Mouse (Mus musculus) bone marrow macrophage, adult 2 months (primary cell): ENCODE data around the gene Tmtc4.

Experiments used
- CTCF ChIP-seq: IDR thresholded peaks from 2 replicates; pipeline ENCODE4 v1.5.1; 2012; ENCODE audit warnings: low read depth, mild to moderate bottlenecking, low read length, moderate library complexity
- POLR2A ChIP-seq: IDR thresholded peaks from 2 replicates; pipeline ENCODE4 v1.6.1; 2012; ENCODE audit warnings: mild to moderate bottlenecking, low read depth, low read length, borderline replicate concordance

GRCm38 (mm10) chr14:122997465-122997864, 13.6 kb upstream of the Tmtc4 start:
- TF ChIP-seq POLR2A = no peak
- TF ChIP-seq CTCF = no peak
